Mouse (Mus musculus) heart, adult 2 months (tissue): ENCODE data around the gene Btg1-ps1.

Experiments
- CTCF ChIP-seq: fragments of 200-600 bp; IDR thresholded peaks from 2 replicates; pipeline ENCODE4 v1.8.1; 2022; ENCODE audit warnings: antibody characterized with exemption, mild to moderate bottlenecking, moderate library complexity
- EP300 ChIP-seq: fragments of 200-500 bp; IDR thresholded peaks from 2 replicates; pipeline ENCODE4 v1.6.1; 2011; ENCODE audit warnings: low read depth, low read length, control low read depth; ENCODE audit not compliant: insufficient read depth
- POLR2A ChIP-seq: fragments of 200-500 bp; IDR thresholded peaks from 2 replicates; pipeline ENCODE4 v1.6.1; 2011; ENCODE audit warnings: mild to moderate bottlenecking, low read depth, low read length, control low read depth; ENCODE audit not compliant: insufficient read depth

DNA sequence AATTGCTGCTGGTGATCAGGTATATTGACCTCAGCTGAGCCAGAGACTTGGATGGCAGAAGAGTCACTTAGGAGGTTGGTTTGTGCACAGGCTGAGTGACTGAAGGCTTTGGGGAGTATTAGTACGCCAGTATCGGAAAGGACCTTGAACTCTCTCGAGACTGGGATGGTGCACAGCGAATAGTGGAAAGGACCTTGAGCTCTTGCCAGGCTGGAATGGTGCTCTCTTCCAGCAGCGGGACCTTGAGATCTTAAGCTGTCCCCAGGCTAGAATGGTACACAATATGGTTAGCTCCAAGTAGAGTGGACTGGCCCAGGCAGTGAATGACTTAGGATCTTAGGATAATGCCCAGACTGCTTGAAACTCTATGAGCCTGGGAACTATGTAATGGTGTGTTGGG lies 21.1 kb upstream of the Btg1-ps1 start:
- no peak for TF ChIP-seq CTCF
- no peak for TF ChIP-seq POLR2A
- no peak for TF ChIP-seq EP300
